Mouse (Mus musculus) CH12.LX (cell line): ENCODE data around the gene Rps25.

Experiments
- CTCF ChIP-seq, 2 experiments: IDR thresholded peaks in 1 of 2; conservative IDR thresholded peaks in 1 of 2; 2 replicates each; pipeline ENCODE4 v1.5.1; 2011 to 2012; ENCODE audit warnings: low read depth in 2 of 2, low read length in 2 of 2, improper control_type of control experiment in 1 of 2, inconsistent platforms in 1 of 2, mild to moderate bottlenecking in 1 of 2, moderate library complexity in 1 of 2
- GABPA ChIP-seq: IDR thresholded peaks from 2 replicates; pipeline ENCODE4 v1.6.1; 2012; ENCODE audit warnings: low read depth, low read length, improper control_type of control experiment, inconsistent platforms; ENCODE audit not compliant: insufficient replicate concordance
- MEF2A ChIP-seq: IDR thresholded peaks from 2 replicates; pipeline ENCODE4 v1.6.1; 2014; ENCODE audit warnings: low read depth, mild to moderate bottlenecking, inconsistent platforms, low read length, improper control_type of control experiment, borderline replicate concordance
- NRF1 ChIP-seq: IDR thresholded peaks from 2 replicates; pipeline ENCODE4 v1.6.1; 2014; ENCODE audit warnings: low read depth, mild to moderate bottlenecking, inconsistent platforms, low read length, improper control_type of control experiment, moderate library complexity
- POLR2A ChIP-seq: IDR thresholded peaks from 2 replicates; pipeline ENCODE4 v1.6.1; 2011; ENCODE audit warnings: low read depth, mild to moderate bottlenecking, improper control_type of control experiment, low read length
- USF2 ChIP-seq: conservative IDR thresholded peaks from 2 replicates; pipeline ENCODE4 v1.6.1; 2011; ENCODE audit warnings: low read depth, low read length, improper control_type of control experiment
- ZC3H11A ChIP-seq: IDR thresholded peaks from 2 replicates; pipeline ENCODE4 v1.6.1; 2012; ENCODE audit warnings: low read depth, mild to moderate bottlenecking, inconsistent platforms, low read length, improper control_type of control experiment
- ZNF384 ChIP-seq: IDR thresholded peaks from 2 replicates; pipeline ENCODE4 v1.6.1; 2012; ENCODE audit warnings: low read depth, low read length, improper control_type of control experiment, inconsistent platforms

GRCm38 (mm10) chr9:44379862-44380261, 27.1 kb upstream of the Rps25 start:
- TF ChIP-seq POLR2A = no peak
- TF ChIP-seq GABPA = no peak
- TF ChIP-seq CTCF (conservative IDR thresholded peaks at IDR 0.05 in 1 of 2, IDR thresholded peaks at IDR 0.05 in 1 of 2; ENCODE audit: low read depth in 2 of 2, low read length in 2 of 2) = no peak
- TF ChIP-seq USF2 = no peak
- TF ChIP-seq ZC3H11A = no peak
- no peak for TF ChIP-seq ZNF384
- no peak for TF ChIP-seq MEF2A
- no peak for TF ChIP-seq NRF1
